Mouse (Mus musculus) brain, embryonic 14.5 days (tissue): ENCODE measurements around the gene Ndufv1.

ENCODE experiments used
- CTCF ChIP-seq: fragments of 200-500 bp; IDR thresholded peaks from 2 replicates; pipeline ENCODE4 v1.5.1; 2012; ENCODE audit warnings: inconsistent platforms, mild to moderate bottlenecking, moderate library complexity, borderline replicate concordance; ENCODE audit not compliant: insufficient read depth, insufficient read length; ENCODE audit errors: extremely low read depth
- POLR2A ChIP-seq: fragments of 200-500 bp; IDR thresholded peaks from 2 replicates; pipeline ENCODE4 v1.6.1; 2012; ENCODE audit warnings: mild to moderate bottlenecking, inconsistent platforms, borderline replicate concordance; ENCODE audit not compliant: poor library complexity, insufficient read depth, insufficient read length, severe bottlenecking; ENCODE audit errors: extremely low read depth

DNA sequence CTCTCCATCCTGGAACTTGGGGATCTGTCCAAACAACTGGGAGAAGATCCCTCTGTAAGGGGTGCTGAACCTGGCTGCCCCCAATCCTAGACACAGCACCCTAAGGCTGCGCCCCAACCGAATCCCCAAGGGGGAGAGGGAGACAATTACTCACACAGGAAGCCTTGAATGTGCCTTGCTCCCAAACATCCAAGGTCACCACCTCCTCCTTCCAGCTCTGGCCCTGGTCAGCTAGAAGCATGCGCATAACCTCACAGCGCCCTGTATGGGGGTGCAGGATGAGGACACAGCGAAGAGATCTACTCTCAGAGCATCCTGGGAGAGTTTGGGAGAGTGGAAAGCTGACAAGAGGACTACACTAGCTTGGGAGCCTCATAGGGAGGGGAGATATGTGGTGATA lies 46.0 kb upstream of the Ndufv1 start:
- TF ChIP-seq CTCF: no peak
- TF ChIP-seq POLR2A: no peak
